Mouse (Mus musculus): ENCODE measurements around the gene Atoh7.

GRCm38 (mm10) chr10:63052011-63052410 lies 47.4 kb upstream of the Atoh7 start:
- TF ChIP-seq CTCF (IDR thresholded peaks at IDR 0.05; ENCODE audit: low read depth, low read length), result no peak
- TF ChIP-seq POLR2A (IDR thresholded peaks at IDR 0.05; ENCODE audit: borderline replicate concordance, low read depth, low read length), result no peak

Data from bone marrow macrophage, adult 2 months (primary cell).